Mouse (Mus musculus): Measurements from ENCODE around the gene Bfar.
"Not testable (repeated sequence)": the region's sequence is repeated elsewhere in the genome, so short reads cannot be mapped to it uniquely, and the experiment has no call there.

DNA sequence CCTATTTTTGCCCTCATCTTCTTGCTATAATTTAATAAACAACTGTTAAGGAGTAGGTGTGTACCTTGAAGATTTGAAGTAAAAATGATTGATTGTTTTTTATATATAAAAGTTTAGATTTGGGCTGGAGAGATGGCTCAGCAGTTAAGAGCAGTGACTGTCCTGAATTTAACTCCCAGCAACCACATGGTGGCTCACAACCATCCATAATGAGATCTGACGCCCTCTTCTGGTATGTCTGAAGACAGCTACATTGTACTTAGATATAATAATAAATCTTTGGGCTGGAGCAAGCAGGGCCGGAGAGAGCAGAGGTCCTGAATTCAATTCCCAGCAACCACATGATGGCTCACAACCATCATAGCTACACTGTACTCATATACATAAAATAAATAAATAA, 33.5 kb upstream of the Bfar start:
- not testable (repeated sequence) for TF ChIP-seq EP300 (IDR thresholded peaks at IDR 0.05; ENCODE audit: low read depth)
- TF ChIP-seq CTCF (IDR thresholded peaks at IDR 0.05; ENCODE audit: low read depth): peak; percentile 30; the same call in 1 of the 2 replicates
